Mouse (Mus musculus): ENCODE data around the gene Il24. TPM values are rescaled to one million over a fixed set of nuclear protein-coding genes. Genes with fewer than 3 reads are reported as not detected.

Il24 gene
- polyA plus RNA-seq, 1 experiment from 2014 or later, result not detected

DNA sequence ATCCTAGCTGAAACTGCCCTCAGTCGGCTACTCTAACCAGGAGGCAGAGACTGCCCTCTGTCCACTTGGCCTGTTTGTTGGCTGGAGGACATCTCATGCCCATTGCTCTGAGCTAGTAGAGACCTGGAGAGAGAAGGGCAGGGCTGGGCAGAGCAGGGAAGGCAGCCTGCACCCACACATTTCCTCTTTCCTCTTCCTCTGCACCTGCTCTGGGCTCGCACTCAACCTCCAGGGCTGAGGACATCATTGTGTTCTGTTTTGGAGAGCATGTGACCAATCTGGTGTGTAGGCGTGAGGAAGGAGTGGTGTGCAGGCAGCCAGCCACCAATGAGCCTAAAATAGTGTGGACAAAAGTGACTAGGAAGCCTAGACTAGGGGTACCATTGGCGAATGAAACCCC lies 23.0 kb downstream of the Il24 start:
- no peaks in the 10 kb centered on the region for H3K36me3 ChIP-seq (ENCODE audit: control insufficient read depth, insufficient read depth, low read length)
- H3K27ac ChIP-seq (ENCODE audit: low read length), result no peak overlapping the region
- no peak for ATAC-seq
- H3K4me2 ChIP-seq (ENCODE audit: low read length), result no peak overlapping the region
- WGBS, result 95% methylated on average over 4 of the region's 4 CpGs
- no peaks in the 10 kb centered on the region for H3K4me1 ChIP-seq (ENCODE audit: control insufficient read depth, insufficient read depth, low read length)
- no peaks in the 10 kb centered on the region for H3K9me3 ChIP-seq (replicated peaks; ENCODE audit: control insufficient read depth, low read length, poor library complexity, severe bottlenecking)
- H3K4me3 ChIP-seq (ENCODE audit: low read depth, low read length), result no peak overlapping the region
- H3K27me3 ChIP-seq (ENCODE audit: control insufficient read depth, insufficient read depth, low read depth, low read length), result no peaks in the 10 kb centered on the region
- no peak overlapping the region for H3K9ac ChIP-seq (ENCODE audit: low read depth, low read length)

- Histone ChIP-seq H3K27me3 (ENCODE audit: control insufficient read depth, insufficient read depth, low read depth, low read length) (no peaks in the 10 kb centered on the region), H3K9ac (ENCODE audit: low read depth, low read length) (no peak overlapping the region), H3K4me3 (ENCODE audit: low read depth, low read length) (no peak overlapping the region), H3K4me1 (ENCODE audit: control insufficient read depth, insufficient read depth, low read length) (no peaks in the 10 kb centered on the region), H3K36me3 (ENCODE audit: control insufficient read depth, insufficient read depth, low read length) (no peaks in the 10 kb centered on the region), H3K9me3 (replicated peaks; ENCODE audit: control insufficient read depth, low read length, poor library complexity, severe bottlenecking) (no peaks in the 10 kb centered on the region), H3K4me2 (ENCODE audit: low read length) (no peak overlapping the region), H3K27ac (ENCODE audit: low read length) (no peak overlapping the region)
- WGBS, result 88% methylated on average over 4 of the region's 4 CpGs
- no peak for ATAC-seq
Observed at GRCm38 (mm10) chr1:130857456-130857855, 29.8 kb downstream of the Il24 start.

DNA sequence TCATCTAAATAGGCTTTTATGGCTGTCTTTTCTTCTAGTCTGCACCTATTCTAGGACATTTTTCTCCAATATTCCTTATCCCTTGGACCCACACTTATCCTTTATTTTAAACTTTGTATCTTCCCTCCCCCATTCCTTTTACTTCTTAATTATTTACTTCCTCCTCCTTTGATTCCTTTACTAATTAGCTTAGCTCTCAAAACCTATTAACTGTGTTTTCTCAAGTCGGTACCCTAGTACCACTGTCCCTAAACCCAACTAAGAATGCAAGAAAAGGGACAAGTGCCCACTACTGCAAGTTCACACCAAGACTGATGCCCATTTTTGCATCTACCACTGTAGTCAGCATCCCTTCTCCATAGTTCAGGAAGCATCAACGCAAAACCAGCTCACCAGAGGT lies 31.5 kb downstream of the Il24 start:
- Histone ChIP-seq H3K36me3 (ENCODE audit: control insufficient read depth, insufficient read depth, low read length) (no peaks in the 10 kb centered on the region), H3K4me3 (ENCODE audit: low read depth, low read length) (no peak overlapping the region), H3K27me3 (ENCODE audit: control insufficient read depth, insufficient read depth, low read depth, low read length) (no peaks in the 10 kb centered on the region), H3K27ac (ENCODE audit: low read length) (no peak overlapping the region), H3K4me2 (ENCODE audit: low read length) (no peak overlapping the region), H3K9ac (ENCODE audit: low read depth, low read length) (no peak overlapping the region), H3K4me1 (ENCODE audit: control insufficient read depth, insufficient read depth, low read length) (no peaks in the 10 kb centered on the region), H3K9me3 (replicated peaks; ENCODE audit: control insufficient read depth, low read length, poor library complexity, severe bottlenecking) (no peaks in the 10 kb centered on the region)
- 85% methylated on average over 2 of the region's 2 CpGs for WGBS
- no peak for ATAC-seq

DNA sequence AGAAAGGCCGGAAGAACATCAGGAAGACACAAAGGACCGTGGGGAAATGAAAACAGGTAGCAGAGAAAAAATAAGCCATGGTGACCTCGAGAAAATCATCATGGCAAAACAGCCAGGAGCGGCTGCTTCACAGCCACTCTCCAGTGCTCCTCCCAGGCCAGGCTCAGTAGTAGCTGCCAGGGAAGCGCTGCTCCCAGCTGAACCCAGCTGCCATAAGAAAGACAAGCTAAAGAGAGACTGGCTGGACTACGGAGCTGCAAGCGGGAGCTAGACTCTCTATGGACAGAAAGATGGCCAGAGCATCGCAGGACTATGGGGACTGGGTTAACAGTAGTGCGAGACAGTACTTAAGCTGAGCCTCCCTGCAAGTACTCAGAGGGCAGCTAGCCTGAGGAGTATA lies 32.4 kb downstream of the Il24 start:
- ATAC-seq, result no peak
- Histone ChIP-seq H3K4me2 (ENCODE audit: low read length) (no peak overlapping the region), H3K9me3 (replicated peaks; ENCODE audit: control insufficient read depth, low read length, poor library complexity, severe bottlenecking) (no peaks in the 10 kb centered on the region), H3K4me3 (ENCODE audit: low read depth, low read length) (no peak overlapping the region), H3K36me3 (ENCODE audit: control insufficient read depth, insufficient read depth, low read length) (no peaks in the 10 kb centered on the region), H3K27me3 (ENCODE audit: control insufficient read depth, insufficient read depth, low read depth, low read length) (no peaks in the 10 kb centered on the region), H3K9ac (ENCODE audit: low read depth, low read length) (no peak overlapping the region), H3K4me1 (ENCODE audit: control insufficient read depth, insufficient read depth, low read length) (no peaks in the 10 kb centered on the region), H3K27ac (ENCODE audit: low read length) (no peak overlapping the region)
- WGBS, result 78% methylated on average over 9 of the region's 9 CpGs

DNA sequence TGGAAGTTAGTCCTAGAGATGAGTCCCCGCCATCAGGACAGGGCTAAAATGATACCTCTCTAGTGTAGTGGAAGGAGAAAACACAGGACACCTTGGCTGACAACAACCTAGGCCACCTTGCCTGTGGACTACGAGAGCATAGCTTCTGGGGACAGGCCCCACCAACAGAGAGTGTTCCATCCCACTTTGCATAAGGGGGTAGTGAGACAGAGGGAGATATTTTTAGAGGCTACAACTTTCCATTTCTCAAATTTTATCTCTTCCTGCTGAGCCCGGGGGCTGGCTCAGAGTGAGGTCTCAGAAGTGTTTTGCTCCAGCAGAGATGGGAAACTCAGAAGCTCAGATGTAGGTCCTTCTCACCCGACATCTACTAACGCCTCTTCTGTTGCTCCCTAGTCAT lies 36.8 kb downstream of the Il24 start:
- no peaks in the 10 kb centered on the region for H3K4me1 ChIP-seq (ENCODE audit: control insufficient read depth, insufficient read depth, low read length)
- H3K9me3 ChIP-seq (replicated peaks; ENCODE audit: control insufficient read depth, low read length, poor library complexity, severe bottlenecking), result no peaks in the 10 kb centered on the region
- H3K9ac ChIP-seq (ENCODE audit: low read depth, low read length), result no peak overlapping the region
- H3K36me3 ChIP-seq (ENCODE audit: control insufficient read depth, insufficient read depth, low read length), result no peaks in the 10 kb centered on the region
- no peaks in the 10 kb centered on the region for H3K27me3 ChIP-seq (ENCODE audit: control insufficient read depth, insufficient read depth, low read depth, low read length)
- no peak overlapping the region for H3K27ac ChIP-seq (ENCODE audit: low read length)
- no peak overlapping the region for H3K4me2 ChIP-seq (ENCODE audit: low read length)
- WGBS, result 89% methylated on average over 5 of the region's 5 CpGs
- H3K4me3 ChIP-seq (ENCODE audit: low read depth, low read length), result no peak overlapping the region
- no peak for ATAC-seq

DNA sequence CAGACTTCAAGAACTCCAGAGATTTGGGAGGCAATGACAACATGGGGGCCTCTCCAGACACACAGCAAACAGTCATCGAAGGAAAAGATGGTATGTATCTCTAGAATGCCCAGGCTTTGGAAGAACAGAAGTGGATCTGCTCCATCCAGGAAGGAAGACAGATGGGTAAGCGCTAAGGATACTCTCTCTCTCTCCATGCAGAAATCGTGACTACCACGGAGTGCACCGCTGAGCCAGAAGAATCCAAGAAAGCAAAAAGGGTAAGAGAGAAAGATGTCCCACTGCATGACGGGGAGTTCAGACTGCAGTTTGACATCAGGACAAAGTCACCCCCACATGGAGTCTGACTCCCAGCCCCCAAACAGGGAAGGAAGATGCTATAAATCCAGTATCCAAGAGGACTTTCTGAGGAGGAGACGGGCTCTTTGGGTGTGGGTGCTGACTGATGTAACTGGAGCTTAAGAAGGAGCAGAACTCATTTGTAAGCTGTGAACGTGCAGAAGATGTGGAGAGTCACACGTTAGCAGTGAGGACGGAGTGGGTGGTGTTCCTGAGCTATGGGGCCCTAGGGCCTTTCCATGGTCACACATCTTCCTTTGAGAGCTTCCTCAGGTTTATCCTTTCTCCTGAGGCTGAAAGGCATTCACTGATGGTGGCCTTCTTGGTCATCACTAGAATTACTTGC lies 37.6 kb downstream of the Il24 start:
- no peaks in the 10 kb centered on the region for H3K27me3 ChIP-seq (ENCODE audit: control insufficient read depth, insufficient read depth, low read depth, low read length)
- H3K9ac ChIP-seq (ENCODE audit: low read depth, low read length), result no peak overlapping the region
- no peaks in the 10 kb centered on the region for H3K36me3 ChIP-seq (ENCODE audit: control insufficient read depth, insufficient read depth, low read length)
- H3K4me1 ChIP-seq (ENCODE audit: control insufficient read depth, insufficient read depth, low read length), result no peaks in the 10 kb centered on the region
- no peak overlapping the region for H3K4me2 ChIP-seq (ENCODE audit: low read length)
- ATAC-seq, result no peak
- no peak overlapping the region for H3K27ac ChIP-seq (ENCODE audit: low read length)
- WGBS, result 90% methylated on average over 10 of the region's 10 CpGs
- no peaks in the 10 kb centered on the region for H3K9me3 ChIP-seq (replicated peaks; ENCODE audit: control insufficient read depth, low read length, poor library complexity, severe bottlenecking)
- no peak overlapping the region for H3K4me3 ChIP-seq (ENCODE audit: low read depth, low read length)

DNA sequence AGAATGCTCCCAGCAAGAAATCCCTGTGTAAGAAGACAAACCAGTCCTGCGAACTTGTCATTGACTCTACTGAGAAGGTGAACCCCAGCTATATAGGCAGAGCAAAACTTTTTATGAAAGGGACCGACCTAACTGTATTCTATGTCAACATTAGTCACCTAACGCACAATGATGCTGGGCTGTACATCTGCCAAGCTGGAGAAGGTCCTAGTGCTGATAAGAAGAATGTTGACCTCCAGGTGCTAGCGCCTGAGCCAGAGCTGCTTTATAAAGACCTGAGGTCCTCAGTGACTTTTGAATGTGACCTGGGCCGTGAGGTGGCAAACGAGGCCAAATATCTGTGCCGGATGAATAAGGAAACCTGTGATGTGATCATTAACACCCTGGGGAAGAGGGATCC lies 42.7 kb downstream of the Il24 start:
- Histone ChIP-seq H3K27ac (ENCODE audit: low read length) (no peak overlapping the region), H3K4me3 (ENCODE audit: low read depth, low read length) (no peak overlapping the region), H3K9me3 (replicated peaks; ENCODE audit: control insufficient read depth, low read length, poor library complexity, severe bottlenecking) (no peaks in the 10 kb centered on the region), H3K36me3 (ENCODE audit: control insufficient read depth, insufficient read depth, low read length) (no peaks in the 10 kb centered on the region), H3K9ac (ENCODE audit: low read depth, low read length) (no peak overlapping the region), H3K4me1 (ENCODE audit: control insufficient read depth, insufficient read depth, low read length) (no peaks in the 10 kb centered on the region), H3K4me2 (ENCODE audit: low read length) (no peak overlapping the region), H3K27me3 (ENCODE audit: control insufficient read depth, insufficient read depth, low read depth, low read length) (no peaks in the 10 kb centered on the region)
- WGBS, result 89% methylated on average over 7 of the region's 7 CpGs
- no peak for ATAC-seq

GRCm38 (mm10) chr1:130841621-130842020 lies 45.6 kb downstream of the Il24 start:
- Histone ChIP-seq H3K27ac (ENCODE audit: low read length) (no peak overlapping the region), H3K4me1 (ENCODE audit: control insufficient read depth, insufficient read depth, low read length) (no peaks in the 10 kb centered on the region), H3K36me3 (ENCODE audit: control insufficient read depth, insufficient read depth, low read length) (no peaks in the 10 kb centered on the region), H3K9ac (ENCODE audit: low read depth, low read length) (no peak overlapping the region), H3K27me3 (ENCODE audit: control insufficient read depth, insufficient read depth, low read depth, low read length) (no peaks in the 10 kb centered on the region), H3K4me3 (ENCODE audit: low read depth, low read length) (no peak overlapping the region), H3K4me2 (ENCODE audit: low read length) (no peak overlapping the region), H3K9me3 (replicated peaks; ENCODE audit: control insufficient read depth, low read length, poor library complexity, severe bottlenecking) (no peaks in the 10 kb centered on the region)
- no peak for ATAC-seq
- WGBS, result 88% methylated on average over 7 of the region's 7 CpGs

- Histone ChIP-seq H3K4me3 (ENCODE audit: low read depth, low read length) (no peak overlapping the region), H3K36me3 (ENCODE audit: control insufficient read depth, insufficient read depth, low read length) (no peaks in the 10 kb centered on the region), H3K4me2 (ENCODE audit: low read length) (no peak overlapping the region), H3K4me1 (ENCODE audit: control insufficient read depth, insufficient read depth, low read length) (no peaks in the 10 kb centered on the region), H3K27ac (ENCODE audit: low read length) (no peak overlapping the region), H3K9ac (ENCODE audit: low read depth, low read length) (no peak overlapping the region), H3K9me3 (replicated peaks; ENCODE audit: control insufficient read depth, low read length, poor library complexity, severe bottlenecking) (no peaks in the 10 kb centered on the region), H3K27me3 (ENCODE audit: control insufficient read depth, insufficient read depth, low read depth, low read length) (no peaks in the 10 kb centered on the region)
- WGBS, result 85% methylated on average over 8 of the region's 8 CpGs
- no peak for ATAC-seq
Observed at GRCm38 (mm10) chr1:130840599-130841379, 46.5 kb downstream of the Il24 start.

Data from midbrain, embryonic 16.5 days (tissue).